Mouse (Mus musculus): ENCODE data around the gene Mfrp.
"Not testable (repeated sequence)": the region's sequence is repeated elsewhere in the genome, so short reads cannot be mapped to it uniquely, and the experiment has no call there.

Mfrp gene

DNA sequence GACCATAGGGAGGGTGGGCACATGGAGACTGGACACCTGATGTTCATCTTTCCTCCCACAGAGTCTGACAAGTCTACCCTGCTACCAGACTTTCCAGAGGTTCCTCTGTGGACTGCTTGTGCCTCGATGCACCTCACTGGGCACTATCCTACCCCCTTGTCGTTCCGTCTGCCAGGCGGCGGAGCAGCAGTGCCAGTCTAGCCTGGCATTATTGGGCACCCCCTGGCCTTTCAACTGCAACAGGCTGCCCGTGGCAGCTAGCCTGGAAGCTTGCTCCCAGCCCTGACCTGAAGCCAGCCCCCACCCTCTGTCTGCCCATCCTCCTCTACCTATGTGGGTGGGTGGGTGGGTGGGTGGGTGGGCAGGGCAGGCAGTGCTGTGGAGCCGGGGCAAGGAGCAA is 4.7 kb downstream of the Mfrp start:
- no peak for DNase-seq (ENCODE audit: low spot score)

DNA sequence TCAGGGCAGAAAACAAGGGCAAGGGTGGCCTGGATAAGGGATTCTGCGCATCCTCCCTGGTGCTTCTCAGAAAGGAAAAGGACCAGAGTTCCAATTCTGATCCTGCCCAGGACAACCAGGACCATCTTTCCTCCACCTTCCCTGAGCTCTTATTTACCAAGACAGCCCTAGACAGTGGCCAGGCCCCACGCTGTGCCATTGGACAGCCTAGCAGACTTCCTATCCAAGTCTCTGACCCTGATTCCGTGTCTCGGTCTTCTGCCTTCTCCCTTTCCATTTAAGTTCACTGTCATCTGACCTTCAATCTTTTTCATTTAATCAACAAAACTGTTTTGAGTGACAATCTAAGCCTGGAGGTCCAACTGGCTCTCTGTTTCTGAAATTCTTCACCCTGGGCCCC is 5.1 kb downstream of the Mfrp start:
- no peak for DNase-seq (ENCODE audit: low spot score)

DNA sequence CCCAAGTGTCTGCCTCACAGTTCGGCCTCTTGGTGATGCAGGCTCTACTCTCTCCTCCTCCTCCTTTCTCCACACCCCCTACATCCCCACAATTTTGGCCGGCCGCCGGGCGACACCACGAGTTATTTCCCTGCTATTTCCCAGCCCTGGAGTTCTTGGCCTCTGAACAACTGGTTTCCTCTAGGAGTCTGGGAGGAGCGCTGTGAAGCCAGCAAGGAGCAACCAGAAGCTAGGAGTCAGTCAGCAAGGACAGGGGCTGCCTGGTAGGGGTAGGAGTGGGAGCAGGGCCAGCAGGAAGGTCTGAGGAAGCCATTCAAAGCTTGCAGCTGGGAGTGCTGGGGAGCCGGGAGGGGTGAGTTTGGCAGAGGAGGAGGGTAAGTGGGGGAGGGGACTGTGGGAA is 5.6 kb downstream of the Mfrp start, which contains the start of gene C1qtnf5:
TSS of gene C1qtnf5 (plus strand) at position 136 of the 400 bp plus-strand sequence.
- no peak for DNase-seq (ENCODE audit: low spot score)

DNA sequence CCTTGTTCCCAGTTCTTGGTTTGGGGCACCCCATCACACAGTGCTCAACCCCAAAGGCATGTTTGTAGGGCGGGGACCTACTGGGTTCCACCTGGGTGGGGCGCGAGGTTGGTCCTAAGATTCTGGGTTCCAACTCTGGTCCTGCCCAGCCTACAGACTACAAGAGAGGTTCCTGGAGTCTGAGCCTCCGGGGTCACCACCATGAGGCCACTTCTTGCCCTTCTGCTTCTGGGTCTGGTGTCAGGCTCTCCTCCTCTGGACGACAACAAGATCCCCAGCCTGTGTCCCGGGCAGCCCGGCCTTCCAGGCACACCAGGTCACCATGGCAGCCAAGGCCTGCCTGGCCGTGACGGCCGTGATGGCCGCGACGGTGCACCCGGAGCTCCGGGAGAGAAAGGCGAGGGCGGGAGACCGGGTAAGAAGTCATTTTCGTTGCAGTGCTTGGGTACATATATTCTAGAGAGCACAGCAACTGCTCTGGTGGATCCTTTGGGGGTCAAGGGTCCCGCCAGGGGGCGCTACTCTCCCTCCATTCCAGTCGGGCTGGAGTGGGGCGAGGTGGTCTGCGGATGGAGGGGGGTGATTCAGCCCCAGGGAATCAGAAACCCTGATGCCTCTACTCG is 6.1 kb downstream of the Mfrp start:
- DNase-seq (ENCODE audit: low spot score), result no peak

DNA sequence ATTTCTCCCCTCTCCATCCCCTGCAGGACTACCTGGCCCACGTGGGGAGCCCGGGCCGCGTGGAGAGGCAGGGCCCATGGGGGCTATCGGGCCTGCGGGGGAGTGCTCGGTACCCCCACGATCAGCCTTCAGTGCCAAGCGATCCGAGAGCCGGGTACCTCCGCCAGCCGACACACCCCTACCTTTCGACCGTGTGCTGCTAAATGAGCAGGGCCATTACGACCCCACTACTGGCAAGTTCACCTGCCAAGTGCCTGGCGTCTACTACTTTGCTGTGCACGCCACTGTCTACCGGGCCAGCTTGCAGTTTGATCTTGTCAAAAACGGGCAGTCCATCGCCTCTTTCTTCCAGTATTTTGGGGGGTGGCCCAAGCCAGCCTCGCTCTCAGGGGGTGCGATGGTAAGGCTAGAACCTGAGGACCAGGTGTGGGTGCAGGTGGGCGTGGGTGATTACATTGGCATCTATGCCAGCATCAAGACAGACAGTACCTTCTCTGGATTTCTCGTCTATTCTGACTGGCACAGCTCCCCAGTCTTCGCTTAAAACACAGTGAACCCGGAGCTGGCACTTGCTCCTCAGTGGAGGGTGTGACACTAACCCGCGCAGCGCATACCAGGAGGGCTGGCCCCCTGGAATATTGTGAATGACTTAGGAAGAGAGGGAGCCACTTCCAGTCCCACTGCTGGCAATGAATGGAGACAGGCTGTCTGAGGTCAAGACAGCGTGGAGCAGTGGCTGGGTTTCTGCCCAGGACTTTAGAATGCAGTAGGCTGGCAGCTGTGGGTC is 6.9 kb downstream of the Mfrp start:
- DNase-seq (ENCODE audit: low spot score), result no peak

DNA sequence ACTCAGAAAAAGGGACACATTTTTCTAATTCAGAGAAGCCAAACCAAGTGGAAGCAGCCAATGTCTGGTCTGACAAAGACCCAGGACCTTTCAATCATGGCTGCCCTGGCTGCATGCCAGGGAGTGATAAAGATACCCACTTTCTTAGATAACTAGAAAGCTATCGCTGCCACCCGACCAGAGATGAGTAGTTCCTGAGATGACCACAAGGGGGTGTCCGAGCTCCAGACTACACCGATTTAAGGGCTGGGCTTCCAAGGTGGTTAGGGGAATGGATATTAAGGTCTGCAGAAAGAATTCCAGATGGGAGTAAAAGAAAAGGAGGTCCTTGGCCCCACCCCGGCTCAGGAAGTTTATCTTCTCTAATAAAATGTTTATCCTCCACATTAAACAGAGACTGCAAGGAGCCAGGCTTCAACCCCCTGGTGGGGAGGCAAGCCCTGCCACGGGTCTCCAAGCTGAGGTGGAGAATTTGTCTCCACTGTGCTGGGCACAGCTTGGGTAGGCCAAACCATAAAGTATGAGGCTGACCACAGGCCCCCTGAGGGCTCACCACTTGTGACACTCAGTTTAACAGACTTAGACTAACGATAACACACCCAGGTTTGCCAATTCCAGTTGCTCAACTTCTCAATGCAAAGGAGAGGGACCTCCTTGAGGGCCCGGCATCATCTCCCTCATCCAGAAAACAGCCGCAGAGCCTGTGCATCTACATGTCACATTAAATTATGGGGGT is 8.0 kb downstream of the Mfrp start:
- DNase-seq (ENCODE audit: low spot score), result peak; percentile 50

DNA sequence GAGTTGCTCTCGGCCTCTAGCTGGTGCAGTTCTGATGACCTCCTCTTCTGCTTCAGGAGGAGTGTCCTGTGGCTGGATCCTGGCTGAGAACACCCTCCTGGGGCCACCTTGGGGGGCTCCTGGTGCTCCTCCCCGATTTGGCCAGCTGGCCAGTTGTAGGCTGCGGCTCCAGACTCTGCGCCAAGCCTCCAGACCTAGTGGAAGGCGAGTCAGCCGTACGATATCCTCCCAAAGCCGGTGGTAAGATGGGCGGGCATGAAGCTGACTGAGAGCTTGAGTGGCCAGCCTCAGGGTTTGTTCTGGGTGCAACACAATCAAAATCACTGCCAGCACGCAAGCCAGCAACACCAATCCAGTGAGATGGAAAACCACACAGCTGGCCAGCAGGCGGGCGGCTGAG is 10.4 kb downstream of the Mfrp start:
- DNase-seq (ENCODE audit: low spot score), result not testable (repeated sequence)

DNA sequence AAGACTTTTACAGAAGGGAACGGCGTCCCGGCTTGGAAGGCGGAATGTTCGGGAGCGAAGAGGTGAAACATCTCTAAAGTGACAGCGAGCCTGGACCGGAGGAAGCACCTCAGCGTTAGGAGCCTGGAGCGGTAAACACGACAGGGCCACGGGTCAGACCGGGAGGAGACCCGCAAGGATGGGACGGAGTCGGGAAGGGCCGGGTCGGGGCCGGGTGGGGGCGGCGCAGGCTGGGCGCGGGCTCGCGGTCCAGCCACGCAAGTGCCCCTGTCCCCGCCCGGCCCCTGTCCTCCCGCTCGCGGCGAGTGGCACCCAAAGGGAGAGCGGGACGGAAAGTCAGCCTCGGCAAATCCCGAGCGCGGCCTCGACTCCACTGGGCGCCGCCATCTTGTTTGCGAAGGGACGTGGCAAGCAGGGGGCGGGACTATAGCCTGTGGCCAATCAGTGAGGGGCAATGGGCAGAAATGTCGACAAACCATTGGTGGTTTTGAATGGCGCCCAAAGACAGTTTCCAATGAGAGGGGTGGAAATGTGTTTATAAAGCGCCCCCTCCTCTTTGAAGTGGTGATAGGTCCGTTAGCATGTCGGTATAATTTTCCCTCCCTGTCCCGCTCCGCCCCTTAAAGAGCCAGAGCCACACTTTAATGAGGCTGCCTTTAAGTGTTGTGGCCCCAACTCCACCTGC is 11.7 kb downstream of the Mfrp start, which contains the start of the genes Gm49380 and Rnf26:
TSS of gene Gm49380 (minus strand) at position 396 of the 685 bp plus-strand sequence.
TSS of gene Rnf26 (minus strand) at position 413 of the 685 bp plus-strand sequence.
- peak; percentile 97 for DNase-seq (ENCODE audit: low spot score)

DNA sequence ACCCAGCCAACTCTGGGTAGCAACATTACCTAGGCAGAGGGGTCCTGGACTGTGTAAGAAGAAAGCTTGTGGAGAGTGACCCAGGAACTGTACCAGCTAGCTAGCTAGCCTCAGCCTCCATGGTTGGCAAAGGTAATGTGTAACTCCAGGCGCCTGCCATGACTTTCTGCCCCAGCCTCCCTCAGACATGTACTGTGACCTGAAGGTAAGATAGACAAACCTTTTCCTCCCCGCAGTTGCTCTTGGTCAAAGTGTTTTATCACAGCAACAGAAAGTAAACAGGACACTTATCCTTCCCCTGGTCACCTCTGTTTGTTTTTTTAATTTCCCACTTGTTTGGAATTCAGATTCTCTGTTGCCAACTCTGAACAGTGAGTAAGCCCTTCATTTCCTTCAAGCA is 12.9 kb downstream of the Mfrp start:
- peak; percentile 53 for DNase-seq (ENCODE audit: low spot score)

DNA sequence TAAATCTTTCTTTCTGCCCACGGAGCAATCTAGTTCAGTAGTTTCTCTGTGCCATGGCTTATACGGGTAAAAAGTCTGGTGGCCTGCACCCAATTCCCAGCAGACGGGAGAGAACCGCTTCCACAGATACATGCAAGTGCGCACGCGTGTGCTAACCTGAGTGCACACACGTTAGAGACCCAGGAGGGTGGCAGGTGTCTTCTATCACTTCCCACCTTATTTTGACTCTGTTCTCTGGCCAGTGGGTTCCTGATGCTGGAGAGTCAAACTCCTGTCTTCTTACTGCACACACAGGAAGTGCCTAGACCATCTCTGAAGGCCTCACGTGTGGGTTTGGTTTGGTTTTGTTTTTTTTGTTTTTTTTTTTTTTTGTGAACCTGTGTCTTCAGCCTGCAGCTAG is 14.1 kb downstream of the Mfrp start:
- no peak for DNase-seq (ENCODE audit: low spot score)

DNA sequence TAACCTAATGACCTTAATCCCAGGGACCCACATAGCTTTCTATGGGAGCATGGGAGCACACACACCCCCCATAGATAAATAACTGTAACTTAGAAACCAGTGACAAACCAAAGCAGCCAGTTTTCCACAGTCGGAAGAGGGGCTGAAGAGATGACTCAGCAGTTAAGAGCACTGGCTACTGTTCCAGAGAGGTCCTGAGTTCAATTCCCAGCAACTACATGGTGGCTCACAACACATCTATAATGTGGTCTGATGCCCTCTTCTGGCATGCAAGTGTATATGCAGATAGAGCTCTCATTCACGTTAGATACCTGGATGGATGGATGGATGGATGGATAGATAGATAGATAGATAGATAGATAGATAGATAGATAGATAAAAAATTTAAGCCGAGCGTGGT is 14.7 kb downstream of the Mfrp start:
- DNase-seq (ENCODE audit: low spot score), result no peak

DNA sequence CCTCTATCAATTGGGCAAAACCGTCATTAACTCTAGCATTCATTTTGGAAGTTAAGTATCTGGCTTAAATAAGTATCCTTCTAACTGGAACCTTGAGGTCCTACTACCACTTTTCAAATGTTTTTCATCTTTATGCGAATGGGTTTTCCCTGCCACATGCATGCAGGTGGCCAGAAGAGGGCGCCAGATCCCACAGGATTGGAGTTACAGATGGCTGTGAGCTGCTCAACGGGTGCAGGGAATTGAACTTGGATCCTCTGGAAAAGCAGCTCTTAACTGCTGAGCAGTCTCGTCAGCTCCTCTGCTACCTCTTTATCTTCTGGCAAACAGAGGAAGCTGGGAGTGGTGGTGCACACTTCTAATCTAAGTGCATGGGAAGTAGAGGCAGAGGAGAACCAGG is 17.5 kb downstream of the Mfrp start:
- no peak for DNase-seq (ENCODE audit: low spot score)

DNA sequence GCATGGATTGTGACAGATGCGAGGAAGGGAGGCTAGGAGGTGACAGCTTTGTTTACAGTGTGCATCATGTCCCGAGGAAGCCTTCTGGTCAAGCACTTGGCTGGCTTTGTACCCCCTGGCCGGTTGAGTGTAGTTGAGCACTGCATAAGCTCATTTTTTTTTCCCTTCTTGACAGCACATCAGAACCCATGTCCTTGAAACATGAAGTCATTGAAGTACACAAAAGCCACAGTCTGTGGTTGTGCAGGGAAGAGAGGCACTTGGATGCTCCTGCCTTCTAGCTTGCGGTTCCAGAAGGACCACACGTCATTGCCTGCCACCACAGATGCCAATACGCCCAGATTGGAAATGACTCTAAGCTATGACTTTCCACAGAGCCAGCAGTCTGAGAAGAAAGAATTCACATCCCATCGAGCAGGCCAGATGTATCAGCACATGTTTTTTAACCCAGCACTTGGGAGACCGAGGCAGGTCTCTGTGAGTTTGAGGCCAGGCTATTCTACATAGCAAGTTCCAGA is 18.5 kb downstream of the Mfrp start:
- no peak for DNase-seq (ENCODE audit: low spot score)

DNA sequence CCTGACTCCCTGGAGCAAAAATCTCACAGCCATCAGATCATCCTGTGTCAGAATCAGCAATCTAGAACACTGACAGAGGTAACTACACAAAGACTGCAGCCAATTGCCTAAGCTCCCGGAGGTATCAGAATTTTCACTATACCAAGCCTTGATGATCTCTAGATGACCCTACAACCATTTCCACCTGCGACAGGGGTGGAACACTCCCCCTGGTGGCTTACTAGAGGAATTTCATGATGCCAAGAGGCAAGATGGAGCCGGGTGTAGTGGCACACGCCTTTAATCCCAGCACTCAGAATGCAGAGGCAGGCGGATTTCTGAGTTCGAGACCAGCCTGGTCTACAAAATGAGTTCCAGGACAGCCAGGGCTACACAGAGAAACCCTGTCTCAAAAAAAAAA is 22.8 kb downstream of the Mfrp start:
- DNase-seq (ENCODE audit: low spot score), result no peak

DNA sequence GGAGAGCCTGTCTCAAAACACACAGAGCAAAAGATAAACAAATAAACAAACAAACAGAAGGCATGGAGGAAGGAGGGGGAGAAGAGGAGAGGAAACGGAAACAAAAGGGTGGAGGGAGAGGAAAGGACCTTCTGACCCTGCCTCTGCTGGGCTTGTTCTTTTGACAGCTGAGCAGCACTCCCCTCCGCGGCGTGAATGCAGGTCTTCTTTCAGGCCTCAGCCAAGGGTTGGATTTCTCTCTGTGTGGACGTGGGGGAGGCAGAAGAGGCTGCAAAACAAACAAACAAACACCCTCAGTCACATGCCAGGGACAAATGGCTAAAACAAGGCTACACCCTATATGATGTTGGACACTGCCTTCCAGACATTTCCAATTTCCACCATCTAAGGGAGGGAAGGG is 23.5 kb downstream of the Mfrp start:
- DNase-seq (ENCODE audit: low spot score), result no peak

DNA sequence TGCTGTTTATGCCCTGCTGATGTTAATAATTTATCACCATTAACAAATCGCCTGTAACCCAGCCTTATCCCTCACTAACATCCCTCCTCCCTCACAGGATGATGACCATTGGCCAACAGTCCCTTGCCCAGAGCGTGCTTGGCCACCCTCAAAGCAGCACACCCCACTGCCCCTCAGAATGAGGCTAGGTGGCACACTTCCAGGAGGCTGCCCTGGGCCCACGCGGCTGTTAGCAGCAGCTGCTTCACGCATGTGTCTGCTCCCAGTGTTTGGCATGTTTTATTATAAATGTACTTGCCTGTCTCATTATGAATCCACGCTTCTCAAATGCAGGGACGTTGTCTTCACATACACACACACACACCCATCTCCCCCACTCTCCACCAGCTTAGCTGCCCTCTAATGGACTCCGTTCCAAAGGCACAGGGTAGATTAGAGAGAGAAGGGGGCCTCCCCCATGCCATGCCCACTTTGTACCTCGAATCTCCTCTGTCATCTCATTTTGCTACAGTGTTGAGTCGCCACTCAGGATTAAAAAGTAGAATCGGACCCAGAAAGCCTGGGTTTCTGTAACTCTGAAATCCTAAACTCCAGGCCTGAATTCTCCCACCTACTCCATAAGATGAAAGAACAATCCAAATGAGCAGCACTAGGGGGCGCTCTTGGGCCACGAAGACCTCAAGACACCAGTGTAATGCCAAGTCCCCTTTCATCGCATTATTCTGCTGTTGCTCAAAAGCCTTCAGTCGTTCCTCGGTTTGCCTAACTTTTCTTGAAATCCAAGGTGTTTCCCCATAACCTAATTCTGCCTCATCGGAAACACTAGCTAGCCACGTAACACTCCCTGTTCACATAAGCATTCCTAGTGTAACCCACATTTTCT is 24.3 kb downstream of the Mfrp start:
- DNase-seq (ENCODE audit: low spot score), result peak; percentile 73

DNA sequence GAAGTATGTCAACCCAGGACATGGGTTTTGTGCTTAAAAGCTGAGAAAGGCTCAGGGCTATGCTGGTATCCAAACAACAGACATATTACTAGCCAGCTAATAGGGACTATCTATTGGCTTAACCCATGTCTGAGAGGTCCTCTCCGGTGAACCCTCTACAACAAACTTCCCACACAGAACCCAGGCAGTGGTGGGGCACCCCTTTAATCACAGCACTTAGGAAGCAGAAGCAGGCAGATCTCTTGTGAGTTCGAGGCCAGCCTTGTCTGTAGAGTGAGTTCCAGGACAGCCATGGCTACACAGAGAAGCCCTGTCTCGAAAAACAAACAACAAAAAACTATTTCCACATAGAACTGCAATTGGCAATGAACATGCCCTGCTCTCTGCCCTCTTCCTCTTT is 25.2 kb downstream of the Mfrp start:
- DNase-seq (ENCODE audit: low spot score), result no peak

DNA sequence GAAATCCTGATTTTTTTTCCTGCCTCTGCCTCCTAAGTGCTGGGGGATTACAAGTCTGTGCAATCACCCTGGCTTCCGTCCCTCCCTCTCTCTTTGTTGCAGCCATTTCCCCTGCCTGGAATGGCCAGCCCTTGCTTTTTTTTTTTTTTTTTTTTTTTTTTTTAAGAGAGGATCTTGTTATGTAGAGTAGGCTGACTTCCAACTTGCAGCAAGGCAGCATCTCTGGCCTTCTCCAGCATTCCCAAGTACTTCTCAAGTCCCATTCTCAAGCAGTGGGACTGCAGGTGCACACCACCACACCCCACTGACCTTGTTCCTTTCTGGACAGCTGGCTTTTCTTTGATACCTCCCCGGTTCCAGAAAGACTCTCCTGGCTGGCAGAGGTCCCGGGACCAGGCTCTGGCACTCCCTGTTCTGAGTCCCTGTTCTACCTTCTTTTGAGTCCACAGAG is 25.8 kb downstream of the Mfrp start:
- no peak for DNase-seq (ENCODE audit: low spot score)

DNA sequence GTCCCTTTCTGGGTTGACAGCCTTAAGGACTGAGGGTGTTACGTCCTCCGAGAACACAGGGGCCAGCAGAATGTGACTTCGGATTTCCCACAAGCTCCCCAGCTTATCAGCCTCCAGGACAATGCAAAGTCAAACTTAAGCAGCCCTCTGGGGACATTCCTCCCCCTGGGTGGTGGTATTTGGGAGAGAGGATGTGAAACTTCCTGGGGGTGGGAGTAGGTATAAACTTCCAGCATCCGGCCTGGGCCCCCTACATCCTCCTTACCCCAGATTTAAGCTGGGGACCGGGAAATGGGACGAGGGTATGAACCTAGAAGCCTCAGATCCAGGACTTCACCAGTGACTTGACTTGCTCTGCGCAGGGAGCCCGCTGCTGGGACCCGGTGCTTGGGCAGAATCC is 28.1 kb downstream of the Mfrp start:
- DNase-seq (ENCODE audit: low spot score), result no peak

DNA sequence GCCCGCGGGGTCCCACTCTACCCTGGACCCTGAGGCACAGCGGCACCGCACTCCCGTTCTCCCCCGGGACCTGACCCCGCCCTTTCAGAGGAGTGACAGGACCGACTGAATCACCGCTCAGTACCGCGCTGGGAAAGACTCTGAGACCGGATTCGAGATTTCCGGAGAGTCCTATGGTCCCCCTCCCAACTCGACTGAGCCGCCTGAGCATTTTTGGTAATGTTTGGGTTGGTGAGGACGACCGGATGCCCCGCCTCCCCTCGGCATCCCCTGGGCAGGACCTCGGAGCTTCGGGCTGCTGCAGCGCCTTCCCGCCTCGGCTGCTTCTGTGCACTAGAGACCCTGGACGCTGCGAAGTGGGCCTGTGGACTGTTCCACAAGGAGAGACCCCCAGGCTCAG is 28.5 kb downstream of the Mfrp start:
- DNase-seq (ENCODE audit: low spot score), result peak; percentile 64

Measured in yolk sac, embryonic 10.5 days (tissue).